Mouse (Mus musculus): ENCODE results near the gene Dysf.

The Dysf gene

DNA sequence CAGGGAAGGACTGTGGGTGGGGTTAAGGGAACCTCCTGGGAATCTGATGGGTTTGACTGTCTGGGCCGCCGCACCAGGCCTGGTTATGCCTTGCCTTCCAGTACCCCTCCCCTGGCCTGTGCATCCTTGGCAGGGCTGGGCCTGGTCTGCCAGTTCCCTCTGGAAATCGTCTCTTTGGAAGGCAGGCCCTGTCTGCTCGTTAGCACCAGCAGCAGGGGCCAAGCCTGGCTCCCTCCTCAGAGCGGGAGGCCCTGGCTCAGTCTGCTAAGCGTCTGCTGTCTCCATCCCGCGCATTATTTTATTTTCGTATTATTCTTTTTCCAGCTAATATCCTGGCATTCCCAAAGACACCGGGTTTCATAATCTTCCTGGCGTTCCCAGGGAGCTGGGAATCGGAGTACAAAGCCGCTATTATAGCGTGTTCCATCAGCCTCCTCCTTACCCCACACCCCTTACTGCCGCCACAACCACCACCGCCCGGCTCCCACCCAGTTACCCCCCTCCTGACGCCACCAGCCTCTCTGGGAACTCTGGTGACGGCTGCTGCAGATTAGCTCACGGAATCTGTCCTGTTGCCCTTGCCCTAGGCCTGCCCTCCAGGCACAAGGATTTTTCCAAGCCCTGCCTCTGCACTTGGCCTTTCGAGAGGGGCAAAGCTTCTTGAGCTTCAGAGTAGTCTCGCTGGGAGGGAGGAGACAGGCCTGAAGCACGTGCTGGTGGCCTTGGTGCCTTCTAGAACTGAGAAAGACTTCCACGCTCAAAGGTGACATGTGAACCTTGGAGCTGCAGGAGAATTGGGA is 111.5 kb downstream of the Dysf start:
- DNase-seq (ENCODE audit: low spot score), result no peak

DNA sequence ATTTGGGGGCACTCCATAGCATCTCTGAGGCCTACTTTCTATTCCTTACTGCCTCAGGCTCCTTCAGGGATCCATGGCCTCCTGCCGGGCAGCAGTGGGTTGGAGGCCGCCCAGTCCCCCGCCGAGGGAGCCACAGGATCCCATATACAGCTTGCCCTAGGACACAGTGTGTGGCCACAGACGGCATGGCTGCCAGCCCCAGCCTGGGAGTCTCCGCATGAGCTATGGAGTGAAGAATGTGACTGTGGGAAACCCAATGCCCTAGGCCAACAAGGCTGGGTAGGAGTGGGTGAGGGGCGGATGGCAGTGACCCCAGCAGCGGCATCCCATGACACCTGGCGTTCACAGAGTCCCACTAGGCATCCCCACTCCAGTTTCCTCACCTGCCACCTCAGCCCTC is 116.2 kb downstream of the Dysf start:
- no peak for DNase-seq (ENCODE audit: low spot score)

GRCm38 (mm10) chr6:84125101-84125500 is 116.7 kb downstream of the Dysf start:
- DNase-seq (ENCODE audit: low spot score), result no peak

- DNase-seq (ENCODE audit: low spot score), result no peak
Observed at GRCm38 (mm10) chr6:84128229-84128628, 119.8 kb downstream of the Dysf start.

- no peak for DNase-seq (ENCODE audit: low spot score)
Observed at GRCm38 (mm10) chr6:84130867-84131266, 122.5 kb downstream of the Dysf start.

DNA sequence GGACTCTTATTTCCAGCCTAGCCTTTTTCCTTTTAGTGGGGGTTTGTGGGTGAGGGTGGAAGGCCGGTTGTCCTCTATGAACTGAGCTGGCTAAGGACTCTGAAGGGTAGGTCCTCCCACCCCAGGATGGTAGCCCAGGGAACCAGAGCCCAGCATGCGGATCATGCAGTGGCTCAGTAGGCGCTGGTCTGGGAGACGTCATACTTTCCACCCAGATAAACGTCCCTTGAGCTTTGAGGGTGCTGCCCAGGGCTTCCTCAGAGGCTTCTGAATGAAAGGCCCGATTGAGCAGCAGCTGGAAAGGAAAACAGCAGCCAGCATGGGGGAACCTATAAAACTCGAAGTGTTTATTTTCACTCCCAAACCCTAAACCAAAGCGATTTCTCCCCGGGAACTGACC is 123.1 kb downstream of the Dysf start:
- DNase-seq (ENCODE audit: low spot score), result no peak

DNA sequence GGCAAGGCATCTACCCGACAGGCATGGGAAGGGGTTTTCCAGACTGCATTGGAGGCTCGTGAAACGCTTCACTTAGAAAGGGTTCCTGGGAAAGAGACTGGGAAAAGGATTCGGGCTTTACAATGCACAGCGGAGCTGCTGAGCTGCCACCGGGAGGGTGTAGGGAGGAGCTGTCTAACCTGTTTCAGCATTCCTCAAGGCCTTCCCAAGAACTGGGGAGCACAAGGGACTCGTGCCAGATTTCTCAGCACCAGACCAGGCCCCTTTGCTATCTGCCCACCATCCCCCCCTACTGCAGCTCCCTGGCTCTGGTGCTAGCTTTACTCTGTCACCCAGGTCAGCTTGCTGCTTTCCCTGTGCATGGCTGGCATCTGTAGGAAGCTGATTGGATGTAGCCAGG is 124.7 kb downstream of the Dysf start:
- DNase-seq (ENCODE audit: low spot score), result no peak

DNA sequence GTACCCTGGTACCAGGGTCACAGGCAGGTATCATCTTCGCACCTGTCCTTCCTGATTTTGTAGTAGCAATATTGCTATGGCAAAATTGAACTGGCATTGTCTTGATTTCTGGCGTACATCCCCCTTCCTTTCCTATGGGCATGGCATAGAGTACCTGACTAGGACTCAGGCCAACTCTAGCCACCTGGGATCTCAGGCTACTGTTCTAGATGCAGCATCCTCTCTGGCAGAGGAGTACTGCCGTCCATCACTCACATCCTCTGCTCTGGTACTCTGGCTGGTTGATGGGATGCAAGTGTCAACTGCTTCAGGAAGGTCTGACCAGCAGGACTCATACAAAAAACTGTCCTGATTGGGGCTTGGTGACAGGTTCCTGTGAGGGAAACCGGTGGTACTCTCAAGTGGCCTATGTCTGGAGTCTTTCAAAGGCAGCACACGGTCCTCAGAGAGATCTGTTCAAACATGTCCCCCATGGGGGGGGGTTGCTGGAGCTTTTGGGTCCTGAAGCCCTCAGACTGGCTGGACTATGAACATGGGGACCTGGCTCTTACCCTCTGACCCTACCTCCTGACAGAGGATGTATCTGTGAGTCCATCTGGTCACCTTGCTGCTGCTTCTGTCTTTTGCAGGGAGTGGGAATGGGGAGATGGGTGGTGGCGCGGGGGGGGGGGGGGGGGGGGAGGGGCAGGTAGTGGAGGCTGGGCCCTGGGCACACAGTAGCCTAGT is 125.8 kb downstream of the Dysf start:
- no peak for DNase-seq (ENCODE audit: low spot score)

- DNase-seq (ENCODE audit: low spot score), result no peak
Observed at GRCm38 (mm10) chr6:84134722-84135394, 126.5 kb downstream of the Dysf start.

- DNase-seq (ENCODE audit: low spot score), result no peak
Observed at GRCm38 (mm10) chr6:84135709-84136108, 127.3 kb downstream of the Dysf start.

DNA sequence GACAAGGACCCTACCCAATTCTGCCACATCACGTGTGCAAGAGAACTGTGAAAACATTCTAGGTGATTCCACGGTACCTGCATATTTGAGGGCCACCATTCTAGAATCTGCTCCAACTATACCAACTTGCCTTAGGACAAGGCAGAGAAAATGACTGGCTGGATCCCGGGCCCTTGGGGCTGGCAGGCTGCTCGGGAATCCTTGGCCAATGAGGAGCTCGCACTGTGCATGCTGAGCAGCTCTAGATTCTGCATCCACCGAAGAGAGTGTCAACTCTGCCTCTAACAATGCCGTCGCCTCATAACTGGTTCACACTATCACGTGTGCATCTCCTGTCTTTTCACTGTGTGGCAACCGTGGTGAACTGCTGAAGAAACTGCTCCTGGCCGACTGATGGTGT is 128.0 kb downstream of the Dysf start:
- DNase-seq (ENCODE audit: low spot score), result no peak

DNA sequence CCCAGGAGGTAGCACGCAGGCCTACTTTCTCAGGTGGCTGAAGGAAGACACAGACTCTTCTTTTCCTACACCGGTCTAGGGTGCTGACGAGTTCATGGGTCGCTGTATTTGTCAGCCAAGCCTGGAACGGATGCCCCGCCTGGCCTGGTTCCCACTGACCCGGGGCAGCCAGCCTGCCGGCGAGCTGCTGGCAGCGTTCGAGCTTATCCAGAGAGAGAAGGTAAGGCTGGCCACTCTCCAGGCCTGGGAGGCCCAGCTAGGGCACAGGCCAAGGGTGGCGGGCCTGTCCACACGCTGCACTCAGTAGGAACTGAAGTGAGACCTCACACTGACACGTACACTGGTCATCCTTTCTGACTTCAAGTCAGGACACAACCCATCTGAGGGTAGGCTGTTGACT is 131.5 kb downstream of the Dysf start:
- DNase-seq (ENCODE audit: low spot score), result peak; percentile 86

DNA sequence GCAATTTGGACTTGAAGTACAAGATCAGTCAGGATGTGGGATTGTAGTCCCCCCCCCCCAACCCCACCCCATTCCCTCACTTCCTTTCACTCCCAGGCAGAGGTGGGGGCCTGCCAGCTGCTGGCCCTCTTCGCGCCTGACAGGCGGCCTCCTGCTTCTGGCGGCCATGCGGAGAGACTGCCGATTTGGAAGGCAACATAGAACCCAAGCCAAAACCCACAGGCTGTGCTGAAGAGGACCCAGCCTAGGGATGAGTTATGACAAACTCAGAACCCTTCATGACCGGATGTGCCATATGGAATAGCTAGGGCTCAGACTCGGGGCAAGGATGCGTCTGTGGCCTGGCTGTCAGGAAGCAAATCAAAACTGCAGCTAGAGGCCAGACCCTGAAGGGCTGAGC is 134.1 kb downstream of the Dysf start:
- no peak for DNase-seq (ENCODE audit: low spot score)

- no peak for DNase-seq (ENCODE audit: low spot score)
Observed at GRCm38 (mm10) chr6:84143328-84143727, 134.9 kb downstream of the Dysf start.

DNA sequence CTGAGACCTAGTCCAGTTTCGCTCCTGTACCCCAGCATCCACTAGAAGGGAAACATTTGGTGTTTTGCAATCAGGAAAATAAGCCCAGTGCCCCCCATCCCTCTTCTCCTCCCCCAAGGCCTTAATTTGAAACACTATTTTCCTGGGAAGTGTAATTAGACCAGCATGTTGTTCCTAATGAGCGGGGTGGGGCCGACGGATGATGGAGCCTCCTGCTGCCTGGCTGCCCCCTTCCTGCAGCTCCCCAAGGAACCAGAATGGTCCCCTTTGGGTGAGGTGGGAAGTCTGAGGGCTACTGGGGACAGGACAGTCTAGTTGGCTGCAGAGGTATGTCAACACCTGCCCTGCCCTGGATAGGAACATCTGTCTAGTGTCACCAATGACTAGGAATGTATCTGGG is 136.0 kb downstream of the Dysf start:
- DNase-seq (ENCODE audit: low spot score), result no peak

GRCm38 (mm10) chr6:84147206-84148004 is 139.0 kb downstream of the Dysf start:
- peak; percentile 27 for DNase-seq (ENCODE audit: low spot score)

- peak; percentile 64 for DNase-seq (ENCODE audit: low spot score)
Observed at GRCm38 (mm10) chr6:84148470-84148869, 140.1 kb downstream of the Dysf start.

DNA sequence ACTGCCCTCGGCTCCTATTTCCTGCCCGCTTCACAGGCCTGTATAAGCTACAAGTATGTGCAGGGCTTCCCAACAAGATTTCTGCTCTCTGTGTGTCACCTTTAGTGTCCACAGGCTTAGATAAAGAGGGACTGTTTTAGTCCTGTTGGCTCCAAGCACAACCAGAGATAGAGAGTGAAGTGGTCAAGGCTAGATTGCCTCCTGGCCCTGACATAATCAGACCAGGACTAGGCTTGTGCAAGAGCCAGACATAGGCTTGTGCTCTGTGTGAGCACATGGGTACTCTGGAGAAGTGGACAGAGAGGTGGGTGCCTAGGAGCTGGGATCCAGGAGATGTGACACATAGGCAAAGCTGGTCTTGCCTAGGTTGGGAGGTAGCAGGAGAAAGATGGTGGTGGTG is 146.1 kb downstream of the Dysf start:
- DNase-seq (ENCODE audit: low spot score), result no peak

DNA sequence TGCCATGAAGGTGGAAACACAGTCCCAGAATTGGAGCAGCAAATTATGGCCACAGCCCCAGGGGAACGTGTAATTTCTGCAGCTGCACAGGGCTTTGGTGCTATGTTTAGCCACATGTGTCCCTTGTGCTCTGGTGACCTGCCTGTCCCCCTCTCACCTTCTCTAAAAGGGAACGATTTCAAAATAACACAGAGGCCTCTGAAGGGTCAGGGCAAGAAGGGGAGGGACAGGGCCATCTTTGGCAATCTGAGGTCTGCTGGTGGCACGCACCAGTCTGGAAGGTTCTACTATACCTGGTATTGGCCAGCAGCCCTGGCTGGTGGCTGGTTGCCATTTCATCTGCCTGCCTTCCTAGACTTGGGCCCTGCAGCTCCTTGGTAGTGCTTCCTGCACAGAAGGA is 147.4 kb downstream of the Dysf start:
- DNase-seq (ENCODE audit: low spot score), result peak; percentile 16

DNA sequence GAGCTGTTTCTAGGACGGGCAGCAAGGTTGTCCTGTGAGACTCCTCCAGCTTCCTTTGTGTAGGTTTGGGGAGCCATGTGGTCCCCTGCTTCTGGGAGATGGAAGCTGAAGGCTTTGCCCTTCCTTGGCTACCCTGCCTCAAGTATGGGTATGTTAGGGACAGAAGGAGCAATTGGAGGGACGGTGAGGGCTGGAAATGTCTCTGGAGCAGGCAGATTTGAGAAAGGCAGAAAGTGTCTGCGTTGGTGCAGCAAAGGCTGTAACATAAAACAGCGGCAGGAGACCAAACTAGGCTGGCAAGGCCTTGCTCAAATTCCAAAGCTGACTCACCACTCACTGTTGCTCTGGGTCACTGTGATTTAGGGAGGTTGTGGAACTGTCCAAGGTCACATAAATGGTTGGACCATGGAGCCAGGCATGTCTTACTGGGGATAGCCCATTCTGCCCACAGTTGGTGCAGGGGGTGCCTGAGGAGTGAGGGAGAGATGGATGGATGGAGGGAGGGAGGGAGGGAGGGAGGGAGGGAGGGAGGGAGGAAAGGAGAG is 148.2 kb downstream of the Dysf start:
- peak; percentile 37 for DNase-seq (ENCODE audit: low spot score)

- no peak for DNase-seq (ENCODE audit: low spot score)
Observed at GRCm38 (mm10) chr6:84159046-84159445, 150.7 kb downstream of the Dysf start.

DNA sequence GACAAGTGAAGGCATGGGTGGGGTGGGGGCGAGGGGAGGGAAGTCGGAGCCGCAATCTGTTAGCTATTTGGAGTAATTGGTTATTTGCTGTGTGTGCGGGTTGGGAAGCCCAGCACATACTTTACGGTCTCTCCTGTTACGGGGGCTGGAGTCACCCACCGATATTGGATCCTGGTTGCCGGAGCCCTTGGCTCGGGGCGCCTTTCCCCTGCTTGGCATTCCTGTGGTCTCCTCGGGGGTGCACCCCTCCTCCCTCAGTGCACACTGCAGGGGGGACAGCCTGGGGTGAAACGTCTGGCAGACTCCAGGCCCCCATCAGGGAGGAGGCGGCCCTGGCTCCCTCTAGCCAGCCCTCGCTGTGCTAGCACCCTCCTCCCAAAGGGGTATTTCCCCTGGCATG is 159.2 kb downstream of the Dysf start:
- no peak for DNase-seq (ENCODE audit: low spot score)
